Mouse (Mus musculus) stomach, embryonic 14.5 days (tissue): ENCODE data around the gene Clrn2. TPM values are rescaled to one million over a fixed set of nuclear protein-coding genes. Genes with fewer than 3 reads are reported as not detected.
A peak's percentile ranks its signal among the peaks of the same experiment; 100 is the strongest.

Experiments
- ATAC-seq: fragments of 200-750 bp; cut with Nextera tagmentation; 2 replicates; pipeline ENCODE4 v1.8.0; 2017; ENCODE audit warnings: low read depth, moderate TSS enrichment; ENCODE audit not compliant: insufficient number of reproducible peaks, insufficient read depth, low FRiP score
- H3K27ac ChIP-seq: fragments of 300-500 bp; sonication (generic); 2 replicates; pipeline ENCODE4 v1.5.1; 2014; ENCODE audit warnings: mild to moderate bottlenecking, low read length, moderate library complexity, mixed read lengths
- H3K27me3 ChIP-seq: fragments of 300-500 bp; sonication (generic); 2 replicates; pipeline ENCODE4 v1.6.1; 2014; ENCODE audit warnings: low read length, control low read depth, mixed read lengths; ENCODE audit not compliant: control insufficient read depth, insufficient read depth
- H3K36me3 ChIP-seq: fragments of 300-500 bp; sonication (generic); 2 replicates; pipeline ENCODE4 v1.6.1; 2014; ENCODE audit warnings: mild to moderate bottlenecking, control low read depth, low read length, moderate library complexity, mixed read lengths; ENCODE audit not compliant: control insufficient read depth, insufficient read depth
- H3K4me1 ChIP-seq: fragments of 300-500 bp; sonication (generic); 2 replicates; pipeline ENCODE4 v1.6.1; 2014; ENCODE audit warnings: low read length, control low read depth, mixed read lengths; ENCODE audit not compliant: control insufficient read depth, insufficient read depth
- H3K4me2 ChIP-seq: fragments of 300-500 bp; sonication (generic); replicated peaks from 2 replicates; pipeline ENCODE4 v1.6.1; 2014; ENCODE audit warnings: low read depth, low read length, control low read depth
- H3K4me3 ChIP-seq: fragments of 300-500 bp; sonication (generic); 2 replicates; pipeline ENCODE4 v1.5.1; 2014; ENCODE audit warnings: low read depth, low read length, control low read depth
- H3K9ac ChIP-seq: fragments of 300-500 bp; sonication (generic); replicated peaks from 2 replicates; pipeline ENCODE4 v1.6.1; 2014; ENCODE audit warnings: low read depth, mild to moderate bottlenecking, control low read depth, low read length, moderate library complexity, mixed read lengths
- H3K9me3 ChIP-seq: fragments of 300-500 bp; sonication (generic); 2 replicates; pipeline ENCODE4 v1.6.1; 2016; ENCODE audit warnings: low read depth, low read length, control low read depth; ENCODE audit not compliant: control insufficient read depth
- WGBS: fragments of 180-500 bp; shearing (Covaris S2); extraction: QIAGEN DNeasy Blood & Tissue Kit; methylation state at CpG from one replicate; pipeline ENCODE4 v1.1.7; 2014; 5-methylcytosine and 5-hydroxymethylcytosine counted together
- polyA plus RNA-seq: library from polyadenylated mRNA; unstranded; fragments of >200 nt; fragmentation: Nextera tagmentation; extraction: Ambion mirVana; gene quantifications from 2 replicates; pipeline ENCODE4 v1.2.1, GENCODE M21; 2014

Gene Clrn2
- not detected in 2 replicates for polyA plus RNA-seq

- Histone ChIP-seq H3K9ac (no peak within 1 kb of the TSS), H3K27ac (no peak within 1 kb of the TSS), H3K27me3 (no peaks in the 10 kb centered on the region), H3K36me3 (no peaks in the 10 kb centered on the region), H3K4me1 (peaks cover 6% of the 10 kb centered on the region; the same call in 1 of the 2 replicates), H3K4me2 (no peak within 1 kb of the TSS), H3K9me3 (no peaks in the 10 kb centered on the region), H3K4me3 (no peak within 1 kb of the TSS)
- 67% methylated on average over 6 of the region's 6 CpGs for WGBS
- ATAC-seq = no peak
Observed at GRCm38 (mm10) chr5:45453451-45453850, at the start of gene Clrn2. Clrn2 (plus strand) TSS chr5:45453751.

- no peak overlapping the region for H3K27ac ChIP-seq
- H3K4me3 ChIP-seq = no peak overlapping the region
- 76% methylated on average over 2 of the region's 2 CpGs for WGBS
- no peak for ATAC-seq
- no peaks in the 10 kb centered on the region for H3K36me3 ChIP-seq
- H3K4me2 ChIP-seq = no peak overlapping the region
- H3K9me3 ChIP-seq = no peaks in the 10 kb centered on the region
- no peak overlapping the region for H3K9ac ChIP-seq
- H3K4me1 ChIP-seq = no peaks in the 10 kb centered on the region
- no peaks in the 10 kb centered on the region for H3K27me3 ChIP-seq
Observed at GRCm38 (mm10) chr5:45406129-45406528, 47.4 kb upstream of the Clrn2 start.

GRCm38 (mm10) chr5:45416478-45416877 lies 37.1 kb upstream of the Clrn2 start:
- Histone ChIP-seq H3K4me1 (no peaks in the 10 kb centered on the region), H3K9me3 (no peaks in the 10 kb centered on the region), H3K9ac (no peak overlapping the region), H3K4me2 (no peak overlapping the region), H3K27me3 (no peaks in the 10 kb centered on the region), H3K4me3 (no peak overlapping the region), H3K27ac (no peak overlapping the region), H3K36me3 (no peaks in the 10 kb centered on the region)
- no peak for ATAC-seq
- 84% methylated on average over 3 of the region's 3 CpGs for WGBS

- H3K4me2 ChIP-seq = no peak overlapping the region
- H3K4me3 ChIP-seq = no peak overlapping the region
- H3K9ac ChIP-seq = no peak overlapping the region
- ATAC-seq = no peak
- H3K27me3 ChIP-seq = no peaks in the 10 kb centered on the region
- 69% methylated on average over 3 of the region's 3 CpGs for WGBS
- no peaks in the 10 kb centered on the region for H3K36me3 ChIP-seq
- no peaks in the 10 kb centered on the region for H3K4me1 ChIP-seq
- H3K9me3 ChIP-seq = no peaks in the 10 kb centered on the region
- H3K27ac ChIP-seq = no peak overlapping the region
Observed at GRCm38 (mm10) chr5:45417859-45418443, 35.6 kb upstream of the Clrn2 start.

GRCm38 (mm10) chr5:45419841-45420638 lies 33.5 kb upstream of the Clrn2 start:
- Histone ChIP-seq H3K4me3 (no peak overlapping the region), H3K9me3 (no peaks in the 10 kb centered on the region), H3K9ac (no peak overlapping the region), H3K36me3 (no peaks in the 10 kb centered on the region), H3K27ac (no peak overlapping the region), H3K4me2 (no peak overlapping the region), H3K4me1 (no peaks in the 10 kb centered on the region), H3K27me3 (no peaks in the 10 kb centered on the region)
- peak; percentile 62; the same call in 1 of the 2 replicates for ATAC-seq
- 68% methylated on average over 10 of the region's 10 CpGs for WGBS

- ATAC-seq = no peak
- no peak overlapping the region for H3K4me3 ChIP-seq
- no peak overlapping the region for H3K4me2 ChIP-seq
- no peaks in the 10 kb centered on the region for H3K9me3 ChIP-seq
- no peaks in the 10 kb centered on the region for H3K4me1 ChIP-seq
- H3K27me3 ChIP-seq = no peaks in the 10 kb centered on the region
- no peaks in the 10 kb centered on the region for H3K36me3 ChIP-seq
- no peak overlapping the region for H3K27ac ChIP-seq
- H3K9ac ChIP-seq = no peak overlapping the region
- 71% methylated on average over 12 of the region's 12 CpGs for WGBS
Observed at GRCm38 (mm10) chr5:45421881-45422844, 31.4 kb upstream of the Clrn2 start.

GRCm38 (mm10) chr5:45424021-45424886 lies 29.3 kb upstream of the Clrn2 start:
- Histone ChIP-seq H3K9ac (no peak overlapping the region), H3K36me3 (no peaks in the 10 kb centered on the region), H3K9me3 (no peaks in the 10 kb centered on the region), H3K4me1 (no peaks in the 10 kb centered on the region), H3K4me3 (no peak overlapping the region), H3K4me2 (no peak overlapping the region), H3K27ac (no peak overlapping the region), H3K27me3 (no peaks in the 10 kb centered on the region)
- WGBS = 40% methylated on average over 8 of the region's 8 CpGs
- peak; percentile 44; the same call in 1 of the 2 replicates for ATAC-seq
